Mouse (Mus musculus): ENCODE data around the gene Gnb4. TPM values are rescaled to one million over a fixed set of nuclear protein-coding genes. Genes with fewer than 3 reads are reported as not detected.

Gene Gnb4
- total and polyA plus RNA-seq, 3 experiments, result 0.38 to 5.0 (median 0.41) TPM

DNA sequence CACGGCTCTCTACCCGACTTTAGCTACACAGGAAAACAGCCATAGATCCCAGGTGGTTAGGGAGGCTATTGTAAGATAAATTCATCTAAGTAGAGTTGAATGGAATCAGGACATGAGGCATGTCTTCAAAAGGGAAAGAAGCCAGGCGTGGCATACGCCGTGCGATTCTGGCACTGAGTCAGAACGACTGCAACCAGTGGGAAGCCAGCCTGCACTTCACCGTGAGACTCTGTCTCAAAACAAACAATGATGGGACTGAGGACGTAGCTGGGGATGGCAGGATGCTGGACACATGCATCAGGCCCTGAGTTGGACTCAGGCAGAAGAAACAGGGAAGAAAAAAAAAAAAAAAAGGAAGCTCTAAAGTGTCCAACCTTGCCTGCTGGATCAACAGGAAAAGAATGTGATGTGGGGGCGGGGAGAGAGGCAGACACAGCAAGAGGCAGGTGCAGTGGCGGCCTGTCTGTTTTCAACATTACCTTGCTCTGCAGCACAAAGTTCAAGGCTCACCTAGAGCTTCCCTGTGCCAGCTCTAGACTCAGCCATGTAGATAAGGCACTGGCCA is 4.7 kb downstream of the Gnb4 start:
- in situ Hi-C loops (cut with MboI; ENCODE audit: low pct_ligation_motif_present, low pct_unique_long_range_greater_than_20kb, low sequenced_read_pairs), result loop anchor here (5.0 kb wide), 1 partner anchor 86 kb away; no protein-coding TSS in a partner anchor
- TF ChIP-seq IRF4 (IDR thresholded peaks at IDR 0.05; ENCODE audit: low read depth, low read length), result no peak
- TF ChIP-seq MAFK (IDR thresholded peaks at IDR 0.05; ENCODE audit: insufficient replicate concordance, low read length), result no peak
- TF ChIP-seq MXI1 (IDR thresholded peaks at IDR 0.05; ENCODE audit: low read depth, low read length), result no peak
- no peak for TF ChIP-seq JUN (IDR thresholded peaks at IDR 0.05; ENCODE audit: insufficient read depth, low read depth, low read length)
- TF ChIP-seq CTCF (conservative IDR thresholded peaks at IDR 0.05 in 1 of 2, IDR thresholded peaks at IDR 0.05 in 1 of 2; ENCODE audit: low read depth in 2 of 2, low read length in 2 of 2), result no peak
- TF ChIP-seq E2F4 (IDR thresholded peaks at IDR 0.05; ENCODE audit: insufficient replicate concordance, low read depth, low read length), result no peak
- no peak for TF ChIP-seq USF2 (conservative IDR thresholded peaks at IDR 0.05; ENCODE audit: low read depth, low read length)
- TF ChIP-seq RAD21 (IDR thresholded peaks at IDR 0.05; ENCODE audit: low read depth, low read length), result no peak
- no peak for TF ChIP-seq POLR2A (IDR thresholded peaks at IDR 0.05; ENCODE audit: low read depth, low read length)
- TF ChIP-seq PAX5 (IDR thresholded peaks at IDR 0.05; ENCODE audit: low read length), result no peak
- no peak for TF ChIP-seq SIN3A (IDR thresholded peaks at IDR 0.05; ENCODE audit: low read length)
- no peak for TF ChIP-seq UBTF (IDR thresholded peaks at IDR 0.05; ENCODE audit: low read depth, low read length)
- no peak for TF ChIP-seq MAX (IDR thresholded peaks at IDR 0.05; ENCODE audit: low read length)
- no peak for TF ChIP-seq RCOR1 (conservative IDR thresholded peaks at IDR 0.05; ENCODE audit: low read depth, low read length)
- no peak for TF ChIP-seq ETS1 (conservative IDR thresholded peaks at IDR 0.05; ENCODE audit: low read depth, low read length)
- no peak for TF ChIP-seq SMC3 (IDR thresholded peaks at IDR 0.05; ENCODE audit: low read depth, low read length)
- no peak overlapping the region for H3K4me3 ChIP-seq (replicated peaks in 1 of 3; ENCODE audit: low read depth in 2 of 3, low read length in 2 of 3, poor library complexity in 1 of 3)
- no peaks in the 10 kb centered on the region for H3K36me3 ChIP-seq (replicated peaks in 1 of 2; ENCODE audit: control insufficient read depth in 1 of 2, insufficient read depth in 1 of 2, low read length in 1 of 2)
- no peak overlapping the region for H3K9ac ChIP-seq (ENCODE audit: insufficient read depth, low read depth)
- no peaks in the 10 kb centered on the region for H3K79me2 ChIP-seq (replicated peaks; ENCODE audit: control insufficient read depth, extremely low read depth, insufficient read depth, poor library complexity, severe bottlenecking)
- H3K4me2 ChIP-seq (ENCODE audit: insufficient read depth, low read depth, poor library complexity, severe bottlenecking), result no peak overlapping the region
- no peaks in the 10 kb centered on the region for H3K27me3 ChIP-seq (replicated peaks)
- peaks cover 7% of the 10 kb centered on the region in 2 experiments; a peak in 3 of 4 replicates for H3K4me1 ChIP-seq (ENCODE audit: control insufficient read depth in 1 of 2, insufficient read depth in 2 of 2)
- dilution Hi-C loops (cut with MboI; ENCODE audit: extremely low pct_ligation_motif_present, extremely low pct_unique_long_range_greater_than_20kb, low sequenced_read_pairs), result no loop called here
- no peaks in the 10 kb centered on the region for H3K9me3 ChIP-seq (replicated peaks; ENCODE audit: low read length)
- H3K27ac ChIP-seq (ENCODE audit: insufficient read depth, low read depth), result no peak overlapping the region
- DNase-seq (ENCODE audit: extremely low read depth), result no peak

GRCm38 (mm10) chr3:32610560-32610959 is 5.8 kb downstream of the Gnb4 start:
- Histone ChIP-seq H3K27ac (ENCODE audit: insufficient read depth, low read depth) (no peak overlapping the region), H3K4me3 (replicated peaks in 1 of 3; ENCODE audit: low read depth in 2 of 3, low read length in 2 of 3, poor library complexity in 1 of 3) (no peak overlapping the region), H3K27me3 (replicated peaks) (no peaks in the 10 kb centered on the region), H3K36me3 (replicated peaks in 1 of 2; ENCODE audit: control insufficient read depth in 1 of 2, insufficient read depth in 1 of 2, low read length in 1 of 2) (no peaks in the 10 kb centered on the region), H3K9ac (ENCODE audit: insufficient read depth, low read depth) (no peak overlapping the region), H3K4me1 (ENCODE audit: control insufficient read depth in 1 of 2, insufficient read depth in 2 of 2) (peaks cover 7% of the 10 kb centered on the region in 2 experiments; a peak in 3 of 4 replicates), H3K4me2 (ENCODE audit: insufficient read depth, low read depth, poor library complexity, severe bottlenecking) (no peak overlapping the region), H3K79me2 (replicated peaks; ENCODE audit: control insufficient read depth, extremely low read depth, insufficient read depth, poor library complexity, severe bottlenecking) (no peaks in the 10 kb centered on the region), H3K9me3 (replicated peaks; ENCODE audit: low read length) (no peaks in the 10 kb centered on the region)
- in situ Hi-C loops (cut with MboI; ENCODE audit: low pct_ligation_motif_present, low pct_unique_long_range_greater_than_20kb, low sequenced_read_pairs), result loop anchor here (5.0 kb wide), 1 partner anchor 87 kb away; no protein-coding TSS in a partner anchor
- peak; percentile 37 for DNase-seq (ENCODE audit: extremely low read depth)
- TF ChIP-seq RAD21 (IDR thresholded peaks at IDR 0.05; ENCODE audit: low read depth, low read length), result peak; percentile 70
- TF ChIP-seq SMC3 (IDR thresholded peaks at IDR 0.05; ENCODE audit: low read depth, low read length), result peak; percentile 82
- no peak for TF ChIP-seq MEF2A (IDR thresholded peaks at IDR 0.05; ENCODE audit: borderline replicate concordance, low read depth, low read length)
- TF ChIP-seq CTCF (conservative IDR thresholded peaks at IDR 0.05 in 1 of 2, IDR thresholded peaks at IDR 0.05 in 1 of 2; ENCODE audit: low read depth in 2 of 2, low read length in 2 of 2), result peak in 1 of 2 experiments; percentile 89; a peak in 2 of 4 replicates
- no peak for TF ChIP-seq CHD1 (IDR thresholded peaks at IDR 0.05; ENCODE audit: low read depth, low read length)
- dilution Hi-C loops (cut with MboI; ENCODE audit: extremely low pct_ligation_motif_present, extremely low pct_unique_long_range_greater_than_20kb, low sequenced_read_pairs), result no loop called here

Data from CH12.LX (cell line).